Mouse (Mus musculus) liver, adult 2 months (tissue): ENCODE measurements around the gene Optc.

ENCODE experiments used
- CTCF ChIP-seq: fragments of 200-500 bp; IDR thresholded peaks from 2 replicates; pipeline ENCODE4 v1.5.1; 2011; ENCODE audit warnings: low read depth, low read length, control low read depth
- POLR2A ChIP-seq: fragments of 200-500 bp; IDR thresholded peaks from 2 replicates; pipeline ENCODE4 v1.6.1; 2011; ENCODE audit warnings: low read length, control low read depth; ENCODE audit not compliant: insufficient read depth; ENCODE audit errors: extremely low read depth

DNA sequence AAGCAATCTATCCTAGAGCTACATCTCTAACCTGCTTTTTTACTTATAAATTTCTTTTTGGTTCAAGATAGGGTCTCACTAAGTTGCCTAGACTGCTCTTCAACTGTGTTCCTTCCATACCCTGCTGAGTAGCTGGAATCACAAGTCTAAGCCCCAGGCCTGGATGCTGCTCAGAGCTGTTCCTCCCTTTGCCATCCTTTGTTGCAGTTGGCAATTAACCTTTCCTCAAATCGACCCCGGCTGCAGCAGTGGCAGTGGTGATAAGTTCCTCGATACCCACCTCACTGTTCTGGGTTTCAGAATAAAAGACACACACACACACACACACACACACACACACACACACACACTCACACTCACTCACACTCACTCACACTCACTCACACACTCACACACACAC is 17.4 kb upstream of the Optc start:
- TF ChIP-seq CTCF, result no peak
- TF ChIP-seq POLR2A, result no peak
